Mouse (Mus musculus): ENCODE results near the gene Tgif2. TPM values are rescaled to one million over a fixed set of nuclear protein-coding genes. Genes with fewer than 3 reads are reported as not detected.
"Not testable (repeated sequence)": the region's sequence is repeated elsewhere in the genome, so short reads cannot be mapped to it uniquely, and the experiment has no call there.

The Tgif2 gene
- polyA plus RNA-seq, 1 experiment from 2014 or later = 55.7 TPM

GRCm38 (mm10) chr2:156884396-156885211, 44.8 kb downstream of the Tgif2 start:
- Histone ChIP-seq H3K9me3 (no peaks in the 10 kb centered on the region), H3K4me3 (no peak overlapping the region), H3K4me1 (peaks cover 1% of the 10 kb centered on the region; the same call in 1 of the 2 replicates), H3K9ac (no peak overlapping the region), H3K27ac (no peak overlapping the region), H3K36me3 (no peaks in the 10 kb centered on the region), H3K27me3 (no peaks in the 10 kb centered on the region), H3K4me2 (no peak overlapping the region)
- 78% methylated on average over 10 of the region's 10 CpGs for WGBS
- no peak for ATAC-seq (ENCODE audit: borderline replicate concordance, extremely low read depth, low FRiP score, low TSS enrichment)

- not testable (repeated sequence) for H3K36me3 ChIP-seq; H3K4me3 ChIP-seq; H3K4me1 ChIP-seq; H3K27me3 ChIP-seq; H3K27ac ChIP-seq; H3K9me3 ChIP-seq; H3K4me2 ChIP-seq; H3K9ac ChIP-seq; ATAC-seq (ENCODE audit: borderline replicate concordance, extremely low read depth, low FRiP score, low TSS enrichment)
- 62% methylated on average over 2 of the region's 2 CpGs for WGBS
These were observed 45.9 kb downstream of the Tgif2 start for GRCm38 (mm10) chr2:156885666-156886065.

- Histone ChIP-seq H3K36me3 (no peaks in the 10 kb centered on the region), H3K4me3 (no peak overlapping the region), H3K4me2 (no peak overlapping the region), H3K4me1 (no peaks in the 10 kb centered on the region), H3K27me3 (no peaks in the 10 kb centered on the region), H3K27ac (no peak overlapping the region), H3K9me3 (no peaks in the 10 kb centered on the region), H3K9ac (no peak overlapping the region)
- WGBS = 74% methylated on average over 10 of the region's 10 CpGs
- no peak for ATAC-seq (ENCODE audit: borderline replicate concordance, extremely low read depth, low FRiP score, low TSS enrichment)
These were observed 46.4 kb downstream of the Tgif2 start for GRCm38 (mm10) chr2:156886084-156886631.

- H3K27me3 ChIP-seq = no peaks in the 10 kb centered on the region
- no peak for ATAC-seq (ENCODE audit: borderline replicate concordance, extremely low read depth, low FRiP score, low TSS enrichment)
- H3K4me2 ChIP-seq = no peak within 1 kb of the TSS
- no peaks in the 10 kb centered on the region for H3K36me3 ChIP-seq
- H3K9ac ChIP-seq = no peak within 1 kb of the TSS
- no peak within 1 kb of the TSS for H3K4me3 ChIP-seq
- WGBS = 56% methylated on average over 6 of the region's 6 CpGs
- no peaks in the 10 kb centered on the region for H3K9me3 ChIP-seq
- H3K4me1 ChIP-seq = no peaks in the 10 kb centered on the region
- no peak within 1 kb of the TSS for H3K27ac ChIP-seq
These were observed 47.2 kb downstream of the Tgif2 start, which contains the start of gene Sla2 for GRCm38 (mm10) chr2:156887017-156887416. Gene Sla2 (minus strand): TSS chr2:156887192.

- 80% methylated on average over 3 of the region's 3 CpGs for WGBS
- no peak overlapping the region for H3K4me3 ChIP-seq
These were observed 48.7 kb downstream of the Tgif2 start for GRCm38 (mm10) chr2:156888490-156888889.

GRCm38 (mm10) chr2:156892240-156892639, 52.4 kb downstream of the Tgif2 start:
- Histone ChIP-seq H3K4me2 (no peak overlapping the region), H3K27me3 (no peaks in the 10 kb centered on the region), H3K27ac (no peak overlapping the region), H3K4me3 (no peak overlapping the region), H3K36me3 (no peaks in the 10 kb centered on the region), H3K4me1 (peaks cover 10% of the 10 kb centered on the region; the same call in 1 of the 2 replicates), H3K9ac (no peak overlapping the region), H3K9me3 (no peaks in the 10 kb centered on the region)
- ATAC-seq (ENCODE audit: borderline replicate concordance, extremely low read depth, low FRiP score, low TSS enrichment) = no peak
- 32% methylated on average over 3 of the region's 3 CpGs for WGBS

More at GRCm38 (mm10) chr2:156888490-156888889, 48.7 kb downstream of the Tgif2 start:
- Histone ChIP-seq H3K4me1 (no peaks in the 10 kb centered on the region), H3K27ac (no peak overlapping the region), H3K4me2 (no peak overlapping the region), H3K9ac (no peak overlapping the region), H3K27me3 (no peaks in the 10 kb centered on the region), H3K36me3 (no peaks in the 10 kb centered on the region), H3K9me3 (no peaks in the 10 kb centered on the region)
- ATAC-seq (ENCODE audit: borderline replicate concordance, extremely low read depth, low FRiP score, low TSS enrichment) = no peak

- Histone ChIP-seq H3K4me1 (peaks cover 10% of the 10 kb centered on the region; the same call in 1 of the 2 replicates), H3K36me3 (no peaks in the 10 kb centered on the region), H3K9me3 (no peaks in the 10 kb centered on the region), H3K4me2 (no peak overlapping the region), H3K27me3 (no peaks in the 10 kb centered on the region), H3K4me3 (no peak overlapping the region), H3K9ac (no peak overlapping the region), H3K27ac (no peak overlapping the region)
- WGBS = 67% methylated on average over 6 of the region's 6 CpGs
- no peak for ATAC-seq (ENCODE audit: borderline replicate concordance, extremely low read depth, low FRiP score, low TSS enrichment)
These were observed 53.0 kb downstream of the Tgif2 start for GRCm38 (mm10) chr2:156892821-156893220.

GRCm38 (mm10) chr2:156894496-156895265, 54.9 kb downstream of the Tgif2 start:
- Histone ChIP-seq H3K27me3 (no peaks in the 10 kb centered on the region), H3K9ac (no peak overlapping the region), H3K4me3 (no peak overlapping the region), H3K4me2 (no peak overlapping the region), H3K9me3 (no peaks in the 10 kb centered on the region), H3K4me1 (peaks cover 14% of the 10 kb centered on the region; the same call in 1 of the 2 replicates), H3K27ac (no peak overlapping the region), H3K36me3 (no peaks in the 10 kb centered on the region)
- ATAC-seq (ENCODE audit: borderline replicate concordance, extremely low read depth, low FRiP score, low TSS enrichment) = no peak
- 46% methylated on average over 15 of the region's 15 CpGs for WGBS

GRCm38 (mm10) chr2:156896384-156896914, 56.6 kb downstream of the Tgif2 start:
- Histone ChIP-seq H3K4me2 (no peak overlapping the region), H3K9ac (no peak overlapping the region), H3K36me3 (no peaks in the 10 kb centered on the region), H3K27me3 (no peaks in the 10 kb centered on the region), H3K4me3 (no peak overlapping the region), H3K9me3 (no peaks in the 10 kb centered on the region), H3K27ac (no peak overlapping the region), H3K4me1 (peaks cover 14% of the 10 kb centered on the region; the same call in 1 of the 2 replicates)
- no peak for ATAC-seq (ENCODE audit: borderline replicate concordance, extremely low read depth, low FRiP score, low TSS enrichment)
- 50% methylated on average over 9 of the region's 9 CpGs for WGBS

GRCm38 (mm10) chr2:156897034-156897433, 57.2 kb downstream of the Tgif2 start:
- H3K27me3 ChIP-seq = no peaks in the 10 kb centered on the region
- peaks cover 14% of the 10 kb centered on the region; the same call in 1 of the 2 replicates for H3K4me1 ChIP-seq
- WGBS = 78% methylated on average over 9 of the region's 9 CpGs
- no peak overlapping the region for H3K4me2 ChIP-seq
- H3K9me3 ChIP-seq = no peaks in the 10 kb centered on the region
- H3K27ac ChIP-seq = no peak overlapping the region
- ATAC-seq (ENCODE audit: borderline replicate concordance, extremely low read depth, low FRiP score, low TSS enrichment) = no peak
- no peaks in the 10 kb centered on the region for H3K36me3 ChIP-seq
- no peak overlapping the region for H3K9ac ChIP-seq
- H3K4me3 ChIP-seq = no peak overlapping the region

- H3K4me3 ChIP-seq = no peak overlapping the region
- no peaks in the 10 kb centered on the region for H3K9me3 ChIP-seq
- no peak overlapping the region for H3K4me2 ChIP-seq
- H3K27ac ChIP-seq = no peak overlapping the region
- no peak for ATAC-seq (ENCODE audit: borderline replicate concordance, extremely low read depth, low FRiP score, low TSS enrichment)
- H3K9ac ChIP-seq = no peak overlapping the region
- H3K27me3 ChIP-seq = no peaks in the 10 kb centered on the region
- H3K36me3 ChIP-seq = no peaks in the 10 kb centered on the region
- H3K4me1 ChIP-seq = peaks cover 14% of the 10 kb centered on the region; the same call in 1 of the 2 replicates
- 42% methylated on average over 4 of the region's 4 CpGs for WGBS
These were observed 58.6 kb downstream of the Tgif2 start for GRCm38 (mm10) chr2:156898374-156898773.

All from lung, embryonic 15.5 days (tissue).